Mouse (Mus musculus): Measurements from ENCODE around the gene BC029722. TPM values are rescaled to one million over a fixed set of nuclear protein-coding genes. Genes with fewer than 3 reads are reported as not detected.

Gene BC029722
- polyA plus RNA-seq, 1 experiment from 2014 or later: 39.5 TPM

- no peak overlapping the region for H3K4me3 ChIP-seq
- H3K9ac ChIP-seq: peak overlapping the region; percentile 68; the same call in 1 of the 2 replicates
- peaks cover 23% of the 10 kb centered on the region for H3K4me1 ChIP-seq
- no peak overlapping the region for H3K27ac ChIP-seq
- no peaks in the 10 kb centered on the region for H3K9me3 ChIP-seq
- H3K36me3 ChIP-seq (replicated peaks): peaks cover 22% of the 10 kb centered on the region
- no peak for ATAC-seq (replicated peaks)
- peak overlapping the region; percentile 67 for H3K4me2 ChIP-seq
- WGBS: 79% methylated on average over 10 of the region's 10 CpGs
- H3K27me3 ChIP-seq (replicated peaks): no peaks in the 10 kb centered on the region
Observed at GRCm38 (mm10) chr2:155817301-155818245, 1.7 kb downstream of the BC029722 start.

- Histone ChIP-seq H3K9me3 (no peaks in the 10 kb centered on the region), H3K4me3 (no peak overlapping the region), H3K27ac (no peak overlapping the region), H3K4me2 (no peak overlapping the region), H3K27me3 (replicated peaks) (no peaks in the 10 kb centered on the region), H3K4me1 (peaks cover 23% of the 10 kb centered on the region), H3K9ac (no peak overlapping the region), H3K36me3 (replicated peaks) (peaks cover 11% of the 10 kb centered on the region; the same call in 1 of the 2 replicates)
- ATAC-seq (replicated peaks): no peak
- WGBS: 96% methylated on average over 1 of the region's 1 CpGs
Observed at GRCm38 (mm10) chr2:155816179-155816578, 3.0 kb downstream of the BC029722 start.

GRCm38 (mm10) chr2:155814829-155815228 lies 4.4 kb downstream of the BC029722 start:
- Histone ChIP-seq H3K27ac (no peak overlapping the region), H3K4me3 (no peak overlapping the region), H3K36me3 (replicated peaks) (peaks cover 11% of the 10 kb centered on the region; the same call in 1 of the 2 replicates), H3K4me2 (no peak overlapping the region), H3K27me3 (replicated peaks) (no peaks in the 10 kb centered on the region), H3K9me3 (no peaks in the 10 kb centered on the region), H3K9ac (no peak overlapping the region), H3K4me1 (peaks cover 23% of the 10 kb centered on the region)
- no peak for ATAC-seq (replicated peaks)
- 32% methylated on average over 5 of the region's 5 CpGs for WGBS

GRCm38 (mm10) chr2:155812637-155813036 lies 6.6 kb downstream of the BC029722 start:
- H3K27me3 ChIP-seq (replicated peaks): no peaks in the 10 kb centered on the region
- H3K4me3 ChIP-seq: no peak overlapping the region
- no peak overlapping the region for H3K4me2 ChIP-seq
- H3K9me3 ChIP-seq: no peaks in the 10 kb centered on the region
- ATAC-seq (replicated peaks): no peak
- H3K4me1 ChIP-seq: 0 out of 2 replicates have a peak, but pooled peaks cover 2% of the 10 kb centered on the region
- no peak overlapping the region for H3K9ac ChIP-seq
- 88% methylated on average over 4 of the region's 4 CpGs for WGBS
- H3K36me3 ChIP-seq (replicated peaks): peaks cover 11% of the 10 kb centered on the region; the same call in 1 of the 2 replicates
- H3K27ac ChIP-seq: no peak overlapping the region

- peaks cover 7% of the 10 kb centered on the region; the same call in 1 of the 2 replicates for H3K36me3 ChIP-seq (replicated peaks)
- H3K4me2 ChIP-seq: no peak overlapping the region
- H3K9ac ChIP-seq: no peak overlapping the region
- H3K4me1 ChIP-seq: no peaks in the 10 kb centered on the region
- no peaks in the 10 kb centered on the region for H3K9me3 ChIP-seq
- H3K27me3 ChIP-seq (replicated peaks): no peaks in the 10 kb centered on the region
- H3K27ac ChIP-seq: no peak overlapping the region
- ATAC-seq (replicated peaks): no peak
- 46% methylated on average over 16 of the region's 16 CpGs for WGBS
- H3K4me3 ChIP-seq: no peak overlapping the region
Observed at GRCm38 (mm10) chr2:155811821-155812396, 7.3 kb downstream of the BC029722 start.

- H3K9me3 ChIP-seq: no peaks in the 10 kb centered on the region
- H3K27ac ChIP-seq: no peak overlapping the region
- no peaks in the 10 kb centered on the region for H3K27me3 ChIP-seq (replicated peaks)
- H3K9ac ChIP-seq: no peak overlapping the region
- no peak for ATAC-seq (replicated peaks)
- no peak overlapping the region for H3K4me3 ChIP-seq
- H3K4me2 ChIP-seq: no peak overlapping the region
- H3K4me1 ChIP-seq: no peaks in the 10 kb centered on the region
- WGBS: 89% methylated on average over 4 of the region's 4 CpGs
- H3K36me3 ChIP-seq (replicated peaks): peaks cover 7% of the 10 kb centered on the region; the same call in 1 of the 2 replicates
Observed at GRCm38 (mm10) chr2:155809620-155810019, 9.6 kb downstream of the BC029722 start.

- Histone ChIP-seq H3K27ac (no peak overlapping the region), H3K9ac (no peak overlapping the region), H3K36me3 (replicated peaks) (peaks cover 5% of the 10 kb centered on the region; the same call in 1 of the 2 replicates), H3K27me3 (replicated peaks) (no peaks in the 10 kb centered on the region), H3K9me3 (no peaks in the 10 kb centered on the region), H3K4me1 (no peaks in the 10 kb centered on the region), H3K4me3 (no peak overlapping the region), H3K4me2 (no peak overlapping the region)
- WGBS: 88% methylated on average over 4 of the region's 4 CpGs
- ATAC-seq (replicated peaks): no peak
Observed at GRCm38 (mm10) chr2:155807408-155807807, 11.8 kb downstream of the BC029722 start.

GRCm38 (mm10) chr2:155806548-155806947 lies 12.7 kb downstream of the BC029722 start:
- no peak overlapping the region for H3K27ac ChIP-seq
- H3K9ac ChIP-seq: no peak overlapping the region
- no peaks in the 10 kb centered on the region for H3K9me3 ChIP-seq
- H3K4me1 ChIP-seq: no peaks in the 10 kb centered on the region
- peaks cover 5% of the 10 kb centered on the region; the same call in 1 of the 2 replicates for H3K36me3 ChIP-seq (replicated peaks)
- no peak overlapping the region for H3K4me3 ChIP-seq
- WGBS: 74% methylated on average over 5 of the region's 5 CpGs
- H3K27me3 ChIP-seq (replicated peaks): no peaks in the 10 kb centered on the region
- ATAC-seq (replicated peaks): no peak
- H3K4me2 ChIP-seq: no peak overlapping the region

GRCm38 (mm10) chr2:155805925-155806255 lies 13.3 kb downstream of the BC029722 start:
- H3K4me2 ChIP-seq: no peak overlapping the region
- 84% methylated on average over 6 of the region's 6 CpGs for WGBS
- no peak overlapping the region for H3K4me3 ChIP-seq
- H3K27ac ChIP-seq: no peak overlapping the region
- no peaks in the 10 kb centered on the region for H3K27me3 ChIP-seq (replicated peaks)
- no peaks in the 10 kb centered on the region for H3K9me3 ChIP-seq
- peaks cover 11% of the 10 kb centered on the region; the same call in 1 of the 2 replicates for H3K36me3 ChIP-seq (replicated peaks)
- no peaks in the 10 kb centered on the region for H3K4me1 ChIP-seq
- no peak for ATAC-seq (replicated peaks)
- no peak overlapping the region for H3K9ac ChIP-seq

GRCm38 (mm10) chr2:155805231-155805924 lies 13.8 kb downstream of the BC029722 start:
- 65% methylated on average over 6 of the region's 6 CpGs for WGBS
- H3K4me3 ChIP-seq: no peak overlapping the region
- no peak overlapping the region for H3K4me2 ChIP-seq

GRCm38 (mm10) chr2:155804053-155804452 lies 15.2 kb downstream of the BC029722 start:
- Histone ChIP-seq H3K27me3 (replicated peaks) (no peaks in the 10 kb centered on the region), H3K9ac (no peak overlapping the region), H3K36me3 (replicated peaks) (peaks cover 27% of the 10 kb centered on the region), H3K9me3 (no peaks in the 10 kb centered on the region), H3K4me1 (no peaks in the 10 kb centered on the region), H3K4me2 (no peak overlapping the region), H3K4me3 (no peak overlapping the region), H3K27ac (no peak overlapping the region)
- WGBS: 74% methylated on average over 5 of the region's 5 CpGs
- no peak for ATAC-seq (replicated peaks)

More at GRCm38 (mm10) chr2:155805231-155805924, 13.8 kb downstream of the BC029722 start:
- no peak overlapping the region for H3K9ac ChIP-seq
- peaks cover 16% of the 10 kb centered on the region; the same call in 1 of the 2 replicates for H3K36me3 ChIP-seq (replicated peaks)
- no peaks in the 10 kb centered on the region for H3K4me1 ChIP-seq
- H3K27me3 ChIP-seq (replicated peaks): no peaks in the 10 kb centered on the region
- no peak for ATAC-seq (replicated peaks)
- H3K27ac ChIP-seq: no peak overlapping the region
- no peaks in the 10 kb centered on the region for H3K9me3 ChIP-seq

GRCm38 (mm10) chr2:155802761-155803160 lies 16.5 kb downstream of the BC029722 start:
- ATAC-seq (replicated peaks): no peak
- Histone ChIP-seq H3K27me3 (replicated peaks) (no peaks in the 10 kb centered on the region), H3K9ac (no peak overlapping the region), H3K4me3 (no peak overlapping the region), H3K36me3 (replicated peaks) (peaks cover 36% of the 10 kb centered on the region), H3K27ac (no peak overlapping the region), H3K9me3 (no peaks in the 10 kb centered on the region), H3K4me2 (no peak overlapping the region), H3K4me1 (no peaks in the 10 kb centered on the region)
- 56% methylated on average over 3 of the region's 3 CpGs for WGBS
